8 mouse cellular contexts compared by ENCODE assay signal in genomic region chr7:30551445-30552101, GRCm38 (mm10). TPM values are rescaled to one million over a fixed set of nuclear protein-coding genes. Genes with fewer than 3 reads are reported as not detected.
DNase-seq lines count a peak whose midpoint lies in the region; ATAC-seq lines count a peak whose summit lies in the region.

No protein-coding gene starts in this region.

- peak; percentile 63 for ATAC-seq in hindbrain, embryonic 16.5 days

- H3K4me3 ChIP-seq in hindbrain, embryonic 16.5 days (ENCODE audit: low read length), result peak overlapping the region; percentile 55
- H3K4me3 ChIP-seq in midbrain, embryonic 10.5 days, result peak overlapping the region; percentile 76

- peaks cover 16% of the 10 kb centered on the region for H3K36me3 ChIP-seq in hindbrain, embryonic 16.5 days (ENCODE audit: control insufficient read depth, insufficient read depth, low read length)
- H3K36me3 ChIP-seq in midbrain, embryonic 10.5 days, result peaks cover 51% of the 10 kb centered on the region

- peak overlapping the region; percentile 91 for H3K4me2 ChIP-seq in hindbrain, embryonic 16.5 days (ENCODE audit: low read length)

- H3K9me3 ChIP-seq in hindbrain, embryonic 16.5 days (ENCODE audit: control insufficient read depth, low read length), result no peaks in the 10 kb centered on the region
- no peaks in the 10 kb centered on the region for H3K9me3 ChIP-seq in midbrain, embryonic 10.5 days (replicated peaks)

- H3K27ac ChIP-seq in hindbrain, embryonic 16.5 days (ENCODE audit: low read depth, low read length), result peak overlapping the region; percentile 89
- peak overlapping the region; percentile 97 for H3K27ac ChIP-seq in midbrain, embryonic 10.5 days (replicated peaks)

- WGBS in hindbrain, embryonic 16.5 days, result 3% methylated on average over 10 of the region's 10 CpGs
- WGBS in midbrain, embryonic 10.5 days, result 3% methylated on average over 10 of the region's 10 CpGs

- no peaks in the 10 kb centered on the region for H3K27me3 ChIP-seq in hindbrain, embryonic 16.5 days (replicated peaks; ENCODE audit: control insufficient read depth, insufficient read depth, low read length)
- H3K27me3 ChIP-seq in midbrain, embryonic 10.5 days (ENCODE audit: low read depth, poor library complexity, severe bottlenecking), result 0 out of 2 replicates have a peak, but pooled peaks cover 4% of the 10 kb centered on the region

- peaks cover 14% of the 10 kb centered on the region for H3K4me1 ChIP-seq in hindbrain, embryonic 16.5 days (ENCODE audit: control insufficient read depth, insufficient read depth, low read depth, low read length)
- H3K4me1 ChIP-seq in midbrain, embryonic 10.5 days, result peaks cover 21% of the 10 kb centered on the region

- peak; percentile 84 for DNase-seq in embryo, embryonic 10 days (ENCODE audit: low spot score)
- DNase-seq in embryo, embryonic 9.5 days (ENCODE audit: extremely low spot score), result no peak
- peak; percentile 57 for DNase-seq in urinary bladder, postnatal 14 days (ENCODE audit: low spot score)
- no peak for DNase-seq in urinary bladder, postnatal 25 days (ENCODE audit: low spot score)
- no peak for DNase-seq in midbrain, embryonic 10.5 days (ENCODE audit: low spot score)
- no peak for DNase-seq in c-Kit-positive CD71-positive TER-119-positive erythroid progenitor cells, embryonic 14.5 days (ENCODE audit: low spot score)
- no peak for DNase-seq in right cerebral cortex, adult 18-20 months

- peak overlapping the region; percentile 62 for H3K9ac ChIP-seq in hindbrain, embryonic 16.5 days (ENCODE audit: low read depth, low read length)

RNA-seq across cellular contexts. Expression of gene Hspb6, which starts 0.4 kb away (rescaled TPM):
- 14.2 TPM in 2 replicates for polyA plus RNA-seq in hindbrain, embryonic 16.5 days (2015; fragmentation: Nextera tagmentation; extraction: Ambion mirVana)
- 6.1 and 6.2 TPM in 2 replicates for polyA plus RNA-seq in midbrain, embryonic 10.5 days (2016; fragmentation: Nextera tagmentation; extraction: Ambion mirVana)

RNA-seq across cellular contexts. Expression of gene Proser3, which starts 0.5 kb away (rescaled TPM):
- 6.8 and 7.5 TPM in 2 replicates for polyA plus RNA-seq in hindbrain, embryonic 16.5 days (2015; fragmentation: Nextera tagmentation; extraction: Ambion mirVana)
- 13.4 and 17.1 TPM in 2 replicates for polyA plus RNA-seq in midbrain, embryonic 10.5 days (2016; fragmentation: Nextera tagmentation; extraction: Ambion mirVana)

RNA-seq across cellular contexts. Expression of gene Lin37, which starts 8.1 kb away (rescaled TPM):
- 51.0 and 58.7 TPM in 2 replicates for polyA plus RNA-seq in hindbrain, embryonic 16.5 days (2015; fragmentation: Nextera tagmentation; extraction: Ambion mirVana)
- polyA plus RNA-seq in midbrain, embryonic 10.5 days (2016; fragmentation: Nextera tagmentation; extraction: Ambion mirVana), result 45.9 and 46.7 TPM in 2 replicates

RNA-seq across cellular contexts. Expression of gene U2af1l4, which starts 11.5 kb away (rescaled TPM):
- polyA plus RNA-seq in hindbrain, embryonic 16.5 days (2015; fragmentation: Nextera tagmentation; extraction: Ambion mirVana), result 86.8 and 96.9 TPM in 2 replicates
- 93.2 and 99.5 TPM in 2 replicates for polyA plus RNA-seq in midbrain, embryonic 10.5 days (2016; fragmentation: Nextera tagmentation; extraction: Ambion mirVana)

RNA-seq across cellular contexts. Expression of gene Gm49396, which starts 11.6 kb away (rescaled TPM):
- polyA plus RNA-seq in hindbrain, embryonic 16.5 days (2015; fragmentation: Nextera tagmentation; extraction: Ambion mirVana), result 13.7 and 17.4 TPM in 2 replicates
- 17.0 and 19.6 TPM in 2 replicates for polyA plus RNA-seq in midbrain, embryonic 10.5 days (2016; fragmentation: Nextera tagmentation; extraction: Ambion mirVana)

Comparison
In these comparisons a context has a peak if more than half of its experiments do, and no peak if none do; other contexts are left out.
1. DNase-seq: peak in embryo, embryonic 10 days (single experiment) and urinary bladder, postnatal 14 days (single experiment); none in embryo, embryonic 9.5 days (single experiment), urinary bladder, postnatal 25 days (single experiment), midbrain, embryonic 10.5 days (single experiment), c-Kit-positive CD71-positive TER-119-positive erythroid progenitor cells, embryonic 14.5 days (single experiment) and right cerebral cortex, adult 18-20 months (single experiment).